Mouse (Mus musculus): ENCODE measurements around the gene Grik2. TPM values are rescaled to one million over a fixed set of nuclear protein-coding genes. Genes with fewer than 3 reads are reported as not detected.

Grik2 gene
- 3.2 and 3.5 TPM in 2 replicates for polyA plus RNA-seq (2014; fragmentation: Nextera tagmentation; extraction: Ambion mirVana)

DNA sequence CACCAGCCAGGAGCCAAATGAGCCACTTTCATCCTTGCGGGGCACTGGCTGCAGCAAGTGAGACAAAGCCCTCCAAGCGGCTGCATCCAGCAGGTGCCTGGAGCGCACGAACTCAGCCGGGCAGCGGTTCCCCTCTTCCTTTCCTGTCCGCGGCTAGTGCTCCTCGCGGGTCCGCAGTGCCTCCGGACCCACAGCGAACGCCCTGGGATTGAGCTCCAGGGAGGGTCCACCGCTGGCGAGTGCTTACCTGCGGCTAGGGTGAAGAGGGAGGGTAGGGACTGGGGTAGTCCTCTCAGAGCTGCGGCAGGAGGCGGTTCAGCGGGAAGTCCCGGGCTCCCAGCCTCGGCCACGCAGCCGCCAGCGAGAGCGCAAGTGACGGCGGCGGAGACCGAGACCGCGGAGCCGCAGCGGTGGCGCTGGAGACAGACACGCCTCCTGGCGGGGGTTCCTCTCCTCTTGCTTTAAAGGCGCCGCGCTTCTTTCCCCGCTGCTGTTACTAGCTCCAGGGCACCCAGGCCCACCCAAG is at the start of gene Grik2:
Gene Grik2, minus strand, starts transcription at position 386 of the 526 bp plus-strand sequence.
- WGBS, result 0% methylated on average over 17 of the region's 41 CpGs
- peaks cover 4% of the 10 kb centered on the region for H3K4me1 ChIP-seq (ENCODE audit: control insufficient read depth, insufficient read depth, low read length)

DNA sequence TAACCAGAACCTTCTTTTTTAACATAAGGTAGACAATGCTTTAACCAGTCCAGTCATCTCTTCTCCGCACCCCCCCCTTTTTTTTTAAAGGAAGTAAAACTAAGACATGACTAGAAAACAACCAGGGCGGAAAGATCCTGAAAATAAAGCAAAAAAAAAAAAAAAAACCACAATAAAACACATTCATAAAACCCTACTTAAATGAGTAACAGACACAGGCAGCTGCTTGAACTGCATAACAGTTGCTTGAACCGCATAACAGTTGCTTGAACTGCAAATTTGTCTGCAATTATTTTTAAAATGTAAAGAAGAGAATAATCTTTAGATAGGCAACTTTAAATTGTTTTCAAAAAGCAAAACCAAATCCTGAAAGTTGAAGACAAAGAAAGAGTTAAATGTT is 45.8 kb upstream of the Grik2 start:
- 64% methylated on average over 3 of the region's 3 CpGs for WGBS

More for the DNA sequence above, at the start of gene Grik2:
- peak; percentile 79 for DNase-seq (ENCODE audit: low spot score)
- Histone ChIP-seq H3K4me2 (ENCODE audit: low read depth, low read length) (peak within 1 kb of the TSS; percentile 95), H3K4me3 (ENCODE audit: low read depth, low read length) (peak within 1 kb of the TSS; percentile 55), H3K27me3 (replicated peaks; ENCODE audit: control insufficient read depth, insufficient read depth, low read length) (peaks cover 22% of the 10 kb centered on the region), H3K9me3 (ENCODE audit: control insufficient read depth, low read length) (no peaks in the 10 kb centered on the region), H3K9ac (ENCODE audit: low read depth, low read length) (peak within 1 kb of the TSS; percentile 50), H3K27ac (replicated peaks; ENCODE audit: low read depth, low read length) (no peak within 1 kb of the TSS), H3K36me3 (ENCODE audit: control insufficient read depth, insufficient read depth, low read length) (no peaks in the 10 kb centered on the region)
- ATAC-seq (ENCODE audit: low read depth), result peak; percentile 90

DNA sequence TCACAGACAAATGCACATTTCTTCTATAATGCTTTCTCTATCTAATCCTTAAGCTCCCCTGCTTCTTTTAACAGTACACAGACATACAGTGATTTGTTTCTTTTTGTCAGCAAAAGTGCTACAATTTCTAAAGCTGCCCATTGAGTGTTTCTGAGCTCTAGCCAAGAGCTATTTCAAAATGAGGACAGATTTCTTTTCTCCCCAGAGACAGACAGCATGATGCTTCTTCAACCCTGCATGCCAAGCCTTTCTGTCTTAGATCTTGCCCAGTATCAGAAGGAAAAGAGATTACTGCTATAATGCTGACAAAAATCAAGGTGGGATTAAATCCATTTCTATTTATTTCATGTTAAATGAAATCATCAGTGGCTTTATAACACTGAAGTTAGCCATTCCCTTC is 18.7 kb upstream of the Grik2 start:
- Histone ChIP-seq H3K4me3 (ENCODE audit: low read depth, low read length) (no peak overlapping the region), H3K27me3 (replicated peaks; ENCODE audit: control insufficient read depth, insufficient read depth, low read length) (no peaks in the 10 kb centered on the region), H3K4me2 (ENCODE audit: low read depth, low read length) (no peak overlapping the region), H3K9ac (ENCODE audit: low read depth, low read length) (no peak overlapping the region), H3K27ac (replicated peaks; ENCODE audit: low read depth, low read length) (no peak overlapping the region), H3K9me3 (ENCODE audit: control insufficient read depth, low read length) (no peaks in the 10 kb centered on the region), H3K4me1 (ENCODE audit: control insufficient read depth, insufficient read depth, low read length) (no peaks in the 10 kb centered on the region), H3K36me3 (ENCODE audit: control insufficient read depth, insufficient read depth, low read length) (no peaks in the 10 kb centered on the region)
- no peak for DNase-seq (ENCODE audit: low spot score)
- no peak for ATAC-seq (ENCODE audit: low read depth)

More for the DNA sequence above, 45.8 kb upstream of the Grik2 start:
- no peaks in the 10 kb centered on the region for H3K4me1 ChIP-seq (ENCODE audit: control insufficient read depth, insufficient read depth, low read length)
- H3K9ac ChIP-seq (ENCODE audit: low read depth, low read length), result no peak overlapping the region
- H3K4me3 ChIP-seq (ENCODE audit: low read depth, low read length), result no peak overlapping the region
- H3K9me3 ChIP-seq (ENCODE audit: control insufficient read depth, low read length), result no peaks in the 10 kb centered on the region
- no peaks in the 10 kb centered on the region for H3K36me3 ChIP-seq (ENCODE audit: control insufficient read depth, insufficient read depth, low read length)
- H3K27me3 ChIP-seq (replicated peaks; ENCODE audit: control insufficient read depth, insufficient read depth, low read length), result no peaks in the 10 kb centered on the region
- peak; percentile 22 for DNase-seq (ENCODE audit: low spot score)
- no peak overlapping the region for H3K4me2 ChIP-seq (ENCODE audit: low read depth, low read length)
- no peak for ATAC-seq (ENCODE audit: low read depth)
- H3K27ac ChIP-seq (replicated peaks; ENCODE audit: low read depth, low read length), result no peak overlapping the region

DNA sequence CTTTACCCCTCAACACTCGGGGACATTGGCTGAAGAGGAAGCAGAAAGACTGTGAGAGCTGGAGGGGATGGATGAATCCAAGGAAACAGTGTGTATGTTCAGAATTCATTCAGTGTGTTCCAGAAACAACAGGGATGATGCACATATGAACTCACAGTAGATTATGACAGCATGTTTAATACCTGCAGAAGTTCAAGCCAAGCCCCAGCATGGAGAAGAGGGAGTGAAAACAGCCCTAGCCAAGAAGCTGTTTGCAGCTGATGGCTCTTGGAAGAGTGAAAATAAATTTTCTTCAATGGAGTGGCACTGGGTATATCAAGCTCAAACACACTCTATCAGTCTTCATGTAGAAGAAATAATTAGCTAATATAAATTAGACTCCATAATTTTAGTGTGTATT is 12.4 kb upstream of the Grik2 start:
- no peaks in the 10 kb centered on the region for H3K4me1 ChIP-seq (ENCODE audit: control insufficient read depth, insufficient read depth, low read length)
- H3K27me3 ChIP-seq (replicated peaks; ENCODE audit: control insufficient read depth, insufficient read depth, low read length), result no peaks in the 10 kb centered on the region
- DNase-seq (ENCODE audit: low spot score) (no peak), ATAC-seq (ENCODE audit: low read depth) (no peak)
- 73% methylated on average over 1 of the region's 1 CpGs for WGBS
- H3K9ac ChIP-seq (ENCODE audit: low read depth, low read length), result no peak overlapping the region
- no peak overlapping the region for H3K27ac ChIP-seq (replicated peaks; ENCODE audit: low read depth, low read length)
- no peak overlapping the region for H3K4me3 ChIP-seq (ENCODE audit: low read depth, low read length)
- H3K9me3 ChIP-seq (ENCODE audit: control insufficient read depth, low read length), result no peaks in the 10 kb centered on the region
- no peaks in the 10 kb centered on the region for H3K36me3 ChIP-seq (ENCODE audit: control insufficient read depth, insufficient read depth, low read length)
- H3K4me2 ChIP-seq (ENCODE audit: low read depth, low read length), result no peak overlapping the region

DNA sequence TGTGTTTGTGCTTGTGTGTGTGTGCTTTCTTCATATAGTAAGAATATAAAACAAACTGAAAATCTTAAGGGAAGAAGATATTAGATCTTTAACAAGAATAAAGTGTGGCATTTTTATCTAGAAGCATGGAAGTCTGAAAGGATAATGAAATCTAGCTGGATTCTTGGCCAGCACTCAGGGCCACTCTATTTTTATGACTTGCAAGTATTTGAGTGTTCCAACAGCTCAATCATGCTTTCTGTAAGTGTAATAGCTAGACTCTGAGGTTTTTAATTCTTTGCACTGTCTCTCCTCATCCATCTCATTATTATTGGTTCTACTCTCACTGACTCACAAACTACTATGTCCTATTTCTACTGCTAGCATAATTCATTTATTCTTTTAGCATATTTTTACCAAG is 5.6 kb upstream of the Grik2 start:
- H3K4me1 ChIP-seq (ENCODE audit: control insufficient read depth, insufficient read depth, low read length), result no peaks in the 10 kb centered on the region
- DNase-seq (ENCODE audit: low spot score) (no peak), ATAC-seq (ENCODE audit: low read depth) (no peak)
- H3K36me3 ChIP-seq (ENCODE audit: control insufficient read depth, insufficient read depth, low read length), result no peaks in the 10 kb centered on the region
- H3K4me3 ChIP-seq (ENCODE audit: low read depth, low read length), result no peak overlapping the region
- H3K9ac ChIP-seq (ENCODE audit: low read depth, low read length), result no peak overlapping the region
- H3K27me3 ChIP-seq (replicated peaks; ENCODE audit: control insufficient read depth, insufficient read depth, low read length), result no peaks in the 10 kb centered on the region
- no peaks in the 10 kb centered on the region for H3K9me3 ChIP-seq (ENCODE audit: control insufficient read depth, low read length)
- H3K27ac ChIP-seq (replicated peaks; ENCODE audit: low read depth, low read length), result no peak overlapping the region
- H3K4me2 ChIP-seq (ENCODE audit: low read depth, low read length), result no peak overlapping the region

DNA sequence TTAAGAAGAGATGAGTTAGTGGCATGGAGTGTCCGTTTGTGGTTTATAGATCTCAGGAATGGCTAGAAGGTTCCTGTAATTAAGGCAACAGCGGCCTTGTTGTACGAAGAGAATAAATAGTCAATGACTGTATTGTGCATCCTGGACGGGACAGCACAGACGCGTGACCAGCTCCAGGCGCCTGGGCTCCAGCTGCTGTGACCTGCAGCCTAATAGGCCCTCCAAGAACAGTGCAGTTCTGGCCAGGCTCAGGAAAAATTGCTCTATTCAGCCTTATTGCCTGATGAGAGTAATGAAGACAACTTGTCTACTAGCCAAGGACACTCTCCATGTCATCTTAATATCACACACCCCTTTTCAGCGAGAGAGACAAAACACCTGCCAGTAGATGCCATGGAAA is 1.8 kb upstream of the Grik2 start:
- peaks cover 17% of the 10 kb centered on the region for H3K27me3 ChIP-seq (replicated peaks; ENCODE audit: control insufficient read depth, insufficient read depth, low read length)
- 25% methylated on average over 8 of the region's 8 CpGs for WGBS
- ATAC-seq (ENCODE audit: low read depth) (no peak), DNase-seq (ENCODE audit: low spot score) (no peak)
- H3K36me3 ChIP-seq (ENCODE audit: control insufficient read depth, insufficient read depth, low read length), result no peaks in the 10 kb centered on the region
- no peak overlapping the region for H3K9ac ChIP-seq (ENCODE audit: low read depth, low read length)
- H3K27ac ChIP-seq (replicated peaks; ENCODE audit: low read depth, low read length), result no peak overlapping the region
- no peaks in the 10 kb centered on the region for H3K9me3 ChIP-seq (ENCODE audit: control insufficient read depth, low read length)
- H3K4me2 ChIP-seq (ENCODE audit: low read depth, low read length), result no peak overlapping the region
- peaks cover 4% of the 10 kb centered on the region for H3K4me1 ChIP-seq (ENCODE audit: control insufficient read depth, insufficient read depth, low read length)
- H3K4me3 ChIP-seq (ENCODE audit: low read depth, low read length), result no peak overlapping the region

DNA sequence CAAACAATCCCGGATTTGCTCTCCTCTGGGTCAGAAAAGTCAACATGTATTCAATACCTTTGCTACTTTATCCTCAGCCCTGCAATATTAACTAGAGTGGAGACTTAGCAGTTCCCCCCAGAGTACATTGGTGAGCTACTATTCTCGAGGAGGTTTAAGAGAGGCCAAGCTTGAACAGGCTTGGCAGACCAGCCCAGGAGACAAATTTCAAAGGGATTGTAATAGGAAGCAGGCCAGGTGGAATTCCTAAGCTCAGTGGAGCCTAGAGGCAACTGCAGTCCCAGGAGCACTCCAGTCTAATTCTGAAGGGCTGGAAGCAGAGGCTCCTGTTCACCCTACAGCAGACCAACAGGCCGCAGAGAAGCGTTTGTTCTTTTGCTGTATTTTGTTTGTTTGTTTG is 1.1 kb upstream of the Grik2 start:
- DNase-seq (ENCODE audit: low spot score) (no peak), ATAC-seq (ENCODE audit: low read depth) (peak; percentile 27; the same call in 1 of the 2 replicates)
- Histone ChIP-seq H3K4me3 (ENCODE audit: low read depth, low read length) (no peak overlapping the region), H3K9me3 (ENCODE audit: control insufficient read depth, low read length) (no peaks in the 10 kb centered on the region), H3K36me3 (ENCODE audit: control insufficient read depth, insufficient read depth, low read length) (no peaks in the 10 kb centered on the region), H3K4me2 (ENCODE audit: low read depth, low read length) (no peak overlapping the region), H3K27me3 (replicated peaks; ENCODE audit: control insufficient read depth, insufficient read depth, low read length) (peaks cover 17% of the 10 kb centered on the region), H3K9ac (ENCODE audit: low read depth, low read length) (no peak overlapping the region), H3K4me1 (ENCODE audit: control insufficient read depth, insufficient read depth, low read length) (peaks cover 4% of the 10 kb centered on the region), H3K27ac (replicated peaks; ENCODE audit: low read depth, low read length) (no peak overlapping the region)
- WGBS, result 15% methylated on average over 4 of the region's 4 CpGs

DNA sequence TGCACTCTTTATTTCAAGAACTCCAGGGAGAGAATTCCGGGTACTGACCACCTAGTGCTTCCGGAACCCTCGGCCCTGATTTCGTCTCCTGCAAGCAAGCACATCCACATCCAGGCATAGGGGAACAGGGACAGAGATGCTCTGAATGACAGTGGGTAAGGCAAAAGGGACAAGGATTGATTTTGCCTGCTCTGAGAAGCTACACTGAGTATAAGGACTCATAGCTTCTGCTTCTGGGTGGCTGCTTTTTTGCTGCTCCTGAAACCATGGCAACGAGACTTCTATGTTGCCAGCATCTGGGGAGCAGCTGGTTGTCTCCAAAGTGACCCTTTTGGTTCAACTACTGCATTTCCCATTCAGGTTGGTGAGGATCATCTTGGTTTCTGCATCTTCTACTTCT is 348 bp upstream of the Grik2 start:
- ATAC-seq (ENCODE audit: low read depth), result no peak; the same call in 1 of the 2 replicates
- WGBS, result 3% methylated on average over 5 of the region's 5 CpGs
- Histone ChIP-seq H3K4me1 (ENCODE audit: control insufficient read depth, insufficient read depth, low read length) (peaks cover 4% of the 10 kb centered on the region), H3K4me3 (ENCODE audit: low read depth, low read length) (peak overlapping the region; percentile 55), H3K9ac (ENCODE audit: low read depth, low read length) (0 out of 2 replicates have a peak overlapping the region, but pooled peaks have one; percentile 50), H3K27ac (replicated peaks; ENCODE audit: low read depth, low read length) (no peak overlapping the region), H3K9me3 (ENCODE audit: control insufficient read depth, low read length) (no peaks in the 10 kb centered on the region), H3K27me3 (replicated peaks; ENCODE audit: control insufficient read depth, insufficient read depth, low read length) (peaks cover 18% of the 10 kb centered on the region), H3K36me3 (ENCODE audit: control insufficient read depth, insufficient read depth, low read length) (no peaks in the 10 kb centered on the region), H3K4me2 (ENCODE audit: low read depth, low read length) (peak overlapping the region; percentile 95)
- no peak for DNase-seq (ENCODE audit: low spot score)

DNA sequence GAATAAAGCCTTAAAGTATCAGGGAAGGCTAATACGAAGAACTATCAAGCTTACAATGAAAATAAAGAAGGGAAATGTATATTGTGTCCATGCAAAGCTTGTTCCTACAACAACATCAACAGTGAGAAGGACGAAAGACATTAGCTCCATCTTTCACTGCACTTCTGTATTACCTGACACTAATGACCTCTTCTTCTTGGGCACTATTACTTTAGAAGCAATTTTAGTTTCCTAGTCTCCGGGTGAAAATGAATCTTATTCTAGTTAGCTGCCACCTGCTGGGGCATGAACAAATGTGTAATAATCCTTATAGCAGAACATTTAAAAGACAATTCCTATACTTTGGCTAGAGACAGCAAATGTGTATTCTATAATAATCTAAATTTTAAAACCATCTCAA is 1.9 kb downstream of the Grik2 start:
- 47% methylated on average over 3 of the region's 3 CpGs for WGBS
- H3K27ac ChIP-seq (replicated peaks; ENCODE audit: low read depth, low read length), result no peak overlapping the region

More for the DNA sequence above, 1.9 kb downstream of the Grik2 start:
- ATAC-seq (ENCODE audit: low read depth), result no peak
- Histone ChIP-seq H3K4me1 (ENCODE audit: control insufficient read depth, insufficient read depth, low read length) (peaks cover 4% of the 10 kb centered on the region), H3K36me3 (ENCODE audit: control insufficient read depth, insufficient read depth, low read length) (no peaks in the 10 kb centered on the region), H3K4me3 (ENCODE audit: low read depth, low read length) (no peak overlapping the region), H3K27me3 (replicated peaks; ENCODE audit: control insufficient read depth, insufficient read depth, low read length) (peaks cover 22% of the 10 kb centered on the region), H3K9me3 (ENCODE audit: control insufficient read depth, low read length) (no peaks in the 10 kb centered on the region), H3K4me2 (ENCODE audit: low read depth, low read length) (no peak overlapping the region), H3K9ac (ENCODE audit: low read depth, low read length) (no peak overlapping the region)
- DNase-seq (ENCODE audit: low spot score), result no peak
